ENCODE assay signal across 8 mouse cellular contexts in the genomic region with DNA sequence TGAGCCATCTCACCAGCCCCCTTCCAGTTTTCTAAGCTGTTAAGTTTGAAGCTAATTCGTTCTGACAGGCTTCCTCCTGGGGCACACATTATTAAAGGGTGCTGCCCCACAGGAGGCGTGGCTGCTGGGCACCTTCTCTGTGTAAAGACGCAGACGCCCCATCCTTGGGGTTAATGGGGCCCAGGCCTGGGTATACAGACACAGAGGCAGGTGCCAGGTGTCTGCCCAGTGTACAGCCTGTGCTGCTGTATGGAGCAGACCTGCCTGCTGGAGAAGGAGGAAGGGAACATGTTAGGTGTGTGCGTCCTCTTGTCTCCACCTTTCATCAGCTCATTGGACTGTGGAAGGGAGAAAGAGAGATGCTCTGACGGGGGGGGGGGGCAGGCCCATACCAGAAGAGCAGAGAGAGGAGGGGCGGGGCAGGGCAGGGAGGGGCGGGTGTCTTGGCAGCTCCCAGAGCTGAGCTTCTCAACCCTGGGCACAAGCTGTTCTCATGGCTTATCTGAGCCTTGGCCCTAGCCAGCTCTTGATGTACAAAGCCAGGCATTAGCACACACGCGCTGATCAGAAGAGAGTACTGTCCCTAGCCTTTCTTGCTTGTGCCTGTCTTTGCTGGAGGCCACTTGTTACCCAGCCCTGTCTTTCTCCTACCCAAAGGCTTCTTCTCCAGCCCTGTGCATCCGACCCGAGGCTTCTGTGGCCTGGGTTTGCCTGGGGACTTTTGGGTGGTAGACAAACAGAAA. TPM values are rescaled to one million over a fixed set of nuclear protein-coding genes. Genes with fewer than 3 reads are reported as not detected.
DNase-seq lines count a peak whose midpoint lies in the region; ATAC-seq lines count a peak whose summit lies in the region.
"Had no signal": no experiment of that assay in that cellular context is flagged by ENCODE, and none has a peak within 500 bp of the region (broad histone marks: within the 10 kb centered on the region; RNA-seq: fewer than 3 reads in every experiment).

No protein-coding gene starts in this region.

- 62% methylated on average over 12 of the region's 12 CpGs for WGBS in lung, embryonic 16.5 days
- WGBS in embryonic facial prominence, embryonic 13.5 days = 60% methylated on average over 12 of the region's 12 CpGs
- WGBS in stomach, embryonic 15.5 days = 63% methylated on average over 12 of the region's 12 CpGs
- 72% methylated on average over 10 of the region's 12 CpGs for WGBS in forebrain, embryonic 14.5 days

- H3K4me2 ChIP-seq in lung, embryonic 16.5 days (ENCODE audit: low read depth, low read length) = no peak overlapping the region
- H3K4me2 ChIP-seq in embryonic facial prominence, embryonic 13.5 days = no peak overlapping the region
- no peak overlapping the region for H3K4me2 ChIP-seq in stomach, embryonic 15.5 days
- H3K4me2 ChIP-seq in forebrain, embryonic 14.5 days (ENCODE audit: low read length) = no peak overlapping the region
- H3K4me2 ChIP-seq: hindbrain, embryonic 15.5 days had no signal

- no peak overlapping the region for H3K27ac ChIP-seq in lung, embryonic 16.5 days (ENCODE audit: low read length)
- H3K27ac ChIP-seq in embryonic facial prominence, embryonic 13.5 days = 0 out of 2 replicates have a peak overlapping the region, but pooled peaks have one; percentile 13
- no peak overlapping the region for H3K27ac ChIP-seq in stomach, embryonic 15.5 days
- no peak overlapping the region for H3K27ac ChIP-seq in forebrain, embryonic 14.5 days (ENCODE audit: low read depth, low read length)
- H3K27ac ChIP-seq: hindbrain, embryonic 15.5 days had no signal

- H3K27me3 ChIP-seq in lung, embryonic 16.5 days (ENCODE audit: control insufficient read depth, insufficient read depth, low read depth, low read length) = no peaks in the 10 kb centered on the region
- 0 out of 2 replicates have a peak, but pooled peaks cover 3% of the 10 kb centered on the region for H3K27me3 ChIP-seq in embryonic facial prominence, embryonic 13.5 days
- H3K27me3 ChIP-seq in stomach, embryonic 15.5 days (replicated peaks) = no peaks in the 10 kb centered on the region
- H3K27me3 ChIP-seq in forebrain, embryonic 14.5 days (replicated peaks; ENCODE audit: control insufficient read depth, insufficient read depth, low read length) = no peaks in the 10 kb centered on the region
- H3K27me3 ChIP-seq: hindbrain, embryonic 15.5 days had no signal

- H3K9ac ChIP-seq in lung, embryonic 16.5 days (ENCODE audit: low read length) = no peak overlapping the region
- H3K9ac ChIP-seq in embryonic facial prominence, embryonic 13.5 days = no peak overlapping the region
- no peak overlapping the region for H3K9ac ChIP-seq in stomach, embryonic 15.5 days
- H3K9ac ChIP-seq in forebrain, embryonic 14.5 days (ENCODE audit: low read length) = no peak overlapping the region
- H3K9ac ChIP-seq: hindbrain, embryonic 15.5 days had no signal

- ATAC-seq in lung, embryonic 16.5 days (ENCODE audit: low read depth) = 0 out of 2 replicates have a peak, but pooled peaks have one; percentile 23
- ATAC-seq in embryonic facial prominence, embryonic 13.5 days (ENCODE audit: insufficient number of reproducible peaks, insufficient read depth, low FRiP score, low TSS enrichment, low read depth) = peak; percentile 68
- ATAC-seq in stomach, embryonic 15.5 days (ENCODE audit: insufficient read depth, low FRiP score, low read depth) = peak; percentile 67; the same call in 1 of the 2 replicates
- no peak for ATAC-seq in forebrain, embryonic 14.5 days

- DNase-seq in lung, postnatal 4 days = no peak
- DNase-seq in cerebellum, adult 11 months = peak; percentile 49
- DNase-seq in embryo, embryonic 10 days (ENCODE audit: low spot score) = no peak
- DNase-seq in forebrain, embryonic 14.5 days (ENCODE audit: low spot score) = no peak

- H3K4me3 ChIP-seq in lung, embryonic 16.5 days (ENCODE audit: low read length) = no peak overlapping the region
- no peak overlapping the region for H3K4me3 ChIP-seq in embryonic facial prominence, embryonic 13.5 days
- H3K4me3 ChIP-seq in stomach, embryonic 15.5 days (replicated peaks) = no peak overlapping the region
- no peak overlapping the region for H3K4me3 ChIP-seq in forebrain, embryonic 14.5 days (ENCODE audit: low read depth, low read length)
- H3K4me3 ChIP-seq: hindbrain, embryonic 15.5 days had no signal

- H3K36me3 ChIP-seq in lung, embryonic 16.5 days (ENCODE audit: control insufficient read depth, insufficient read depth, low read length) = no peaks in the 10 kb centered on the region
- H3K36me3 ChIP-seq in embryonic facial prominence, embryonic 13.5 days = no peaks in the 10 kb centered on the region
- H3K36me3 ChIP-seq in stomach, embryonic 15.5 days = no peaks in the 10 kb centered on the region
- H3K36me3 ChIP-seq in forebrain, embryonic 14.5 days (ENCODE audit: control insufficient read depth, insufficient read depth, low read length) = no peaks in the 10 kb centered on the region
- H3K36me3 ChIP-seq: hindbrain, embryonic 15.5 days had no signal

- no peaks in the 10 kb centered on the region for H3K9me3 ChIP-seq in lung, embryonic 16.5 days (ENCODE audit: control insufficient read depth, low read length)
- H3K9me3 ChIP-seq in embryonic facial prominence, embryonic 13.5 days = no peaks in the 10 kb centered on the region
- no peaks in the 10 kb centered on the region for H3K9me3 ChIP-seq in stomach, embryonic 15.5 days
- no peaks in the 10 kb centered on the region for H3K9me3 ChIP-seq in forebrain, embryonic 14.5 days (replicated peaks; ENCODE audit: control insufficient read depth, low read length)
- H3K9me3 ChIP-seq: hindbrain, embryonic 15.5 days had no signal

- H3K4me1 ChIP-seq in lung, embryonic 16.5 days (replicated peaks; ENCODE audit: control insufficient read depth, insufficient read depth, low read length) = no peaks in the 10 kb centered on the region
- peaks cover 13% of the 10 kb centered on the region for H3K4me1 ChIP-seq in embryonic facial prominence, embryonic 13.5 days
- 0 out of 2 replicates have a peak, but pooled peaks cover 3% of the 10 kb centered on the region for H3K4me1 ChIP-seq in stomach, embryonic 15.5 days
- no peaks in the 10 kb centered on the region for H3K4me1 ChIP-seq in forebrain, embryonic 14.5 days (ENCODE audit: control insufficient read depth, insufficient read depth, low read length)
- H3K4me1 ChIP-seq: hindbrain, embryonic 15.5 days had no signal

RNA-seq across cellular contexts. Expression of a gene that starts 32.6 kb away (rescaled TPM):
- polyA plus RNA-seq in lung, embryonic 16.5 days (2015; fragmentation: Nextera tagmentation; extraction: Ambion mirVana) = 33.2 and 34.6 TPM in 2 replicates
- 36.8 and 41.2 TPM in 2 replicates for polyA plus RNA-seq in embryonic facial prominence, embryonic 13.5 days (2015; fragmentation: Nextera tagmentation; extraction: Ambion mirVana)
- polyA plus RNA-seq in stomach, embryonic 15.5 days (2015; fragmentation: Nextera tagmentation; extraction: Ambion mirVana) = 36.2 and 38.6 TPM in 2 replicates
- 40.3 and 41.3 TPM in 2 replicates for polyA plus RNA-seq in forebrain, embryonic 14.5 days (2014; fragmentation: Nextera tagmentation; extraction: Ambion mirVana)

RNA-seq across cellular contexts. Expression of a gene that starts 45.5 kb away (rescaled TPM):
- 10.4 and 10.7 TPM in 2 replicates for polyA plus RNA-seq in lung, embryonic 16.5 days (2015; fragmentation: Nextera tagmentation; extraction: Ambion mirVana)
- 16.1 and 18.3 TPM in 2 replicates for polyA plus RNA-seq in embryonic facial prominence, embryonic 13.5 days (2015; fragmentation: Nextera tagmentation; extraction: Ambion mirVana)
- polyA plus RNA-seq in stomach, embryonic 15.5 days (2015; fragmentation: Nextera tagmentation; extraction: Ambion mirVana) = 22.7 and 26.6 TPM in 2 replicates
- 37.9 and 39.7 TPM in 2 replicates for polyA plus RNA-seq in forebrain, embryonic 14.5 days (2014; fragmentation: Nextera tagmentation; extraction: Ambion mirVana)
